Mouse (Mus musculus) ES-E14 (cell line): ENCODE data around the gene Tm9sf2. TPM values are rescaled to one million over a fixed set of nuclear protein-coding genes. Genes with fewer than 3 reads are reported as not detected.

ENCODE experiments used
- DNase-seq: peaks from one replicate; pipeline ENCODE4 v3.0.0-alpha.2; 2013; ENCODE audit warnings: low read depth, low spot score
- H3K27ac ChIP-seq: 2 replicates; pipeline ENCODE4 v1.5.1; 2012; ENCODE audit warnings: low read depth, mild to moderate bottlenecking, low read length, moderate library complexity, mixed read lengths; ENCODE audit not compliant: poor library complexity, insufficient read depth, severe bottlenecking
- H3K36me3 ChIP-seq: 2 replicates; pipeline ENCODE4 v1.6.1; 2012; ENCODE audit warnings: mild to moderate bottlenecking, low read length, moderate library complexity, mixed read lengths; ENCODE audit not compliant: control insufficient read depth, poor library complexity, insufficient read depth, severe bottlenecking
- H3K4me1 ChIP-seq, 2 experiments: fragments of 150-350 bp in 1 of 2; sonication (generic) in 1 of 2; 2 replicates each; pipeline ENCODE4 v1.6.1; 2012; ENCODE audit warnings: low read length in 2 of 2, mild to moderate bottlenecking in 1 of 2, mixed read lengths in 1 of 2; ENCODE audit not compliant: control insufficient read depth in 2 of 2, insufficient read depth in 2 of 2, poor library complexity in 1 of 2
- H3K4me3 ChIP-seq, 2 experiments: fragments of 150-350 bp in 1 of 2; sonication (generic) in 1 of 2; 2 replicates each; pipeline ENCODE4 v1.5.1; 2012; ENCODE audit warnings: low read length in 2 of 2, low read depth in 1 of 2, mild to moderate bottlenecking in 1 of 2, mixed read lengths in 1 of 2; ENCODE audit not compliant: insufficient read depth in 1 of 2, poor library complexity in 1 of 2, severe bottlenecking in 1 of 2
- H3K9ac ChIP-seq: 2 replicates; pipeline ENCODE4 v1.6.1; 2012; ENCODE audit warnings: low read depth, mild to moderate bottlenecking, low read length, mixed read lengths; ENCODE audit not compliant: poor library complexity, insufficient read depth, severe bottlenecking
- H3K9me3 ChIP-seq: fragments of 150-350 bp; sonication (generic); 2 replicates; pipeline ENCODE4 v1.6.1; 2012; ENCODE audit warnings: low read depth, mild to moderate bottlenecking, low read length; ENCODE audit not compliant: control insufficient read depth, insufficient read depth
- CHD2 ChIP-seq: IDR thresholded peaks from 2 replicates; pipeline ENCODE4 v1.6.1; 2014; ENCODE audit warnings: mild to moderate bottlenecking, low read depth, low read length, inconsistent platforms
- HCFC1 ChIP-seq: IDR thresholded peaks from 2 replicates; pipeline ENCODE4 v1.6.1; 2012; ENCODE audit warnings: low read length, inconsistent platforms, borderline replicate concordance; ENCODE audit not compliant: insufficient read depth
- MAFK ChIP-seq: IDR thresholded peaks from 2 replicates; pipeline ENCODE4 v1.6.1; 2014; ENCODE audit warnings: mild to moderate bottlenecking, low read depth, low read length, inconsistent platforms; ENCODE audit not compliant: insufficient read depth
- ZC3H11A ChIP-seq: IDR thresholded peaks from 2 replicates; pipeline ENCODE4 v1.6.1; 2012; ENCODE audit warnings: low read depth, mild to moderate bottlenecking, inconsistent platforms, low read length, borderline replicate concordance
- ZNF384 ChIP-seq: IDR thresholded peaks from 2 replicates; pipeline ENCODE4 v1.6.1; 2012; ENCODE audit warnings: low read depth, low read length, inconsistent platforms
- in situ Hi-C, 2 experiments: fragments of 600-800 bp; cut with MboI; formaldehyde crosslinking; loops; one replicate each; pipeline ENCODE4 v1.15.1; 2025; ENCODE audit warnings: low sequenced_read_pairs in 2 of 2, inconsistent platforms in 1 of 2; ENCODE audit not compliant: unreplicated experiment in 2 of 2
- total RNA-seq: library from RNA; depleted of rRNA; stranded (reverse); fragments of 300-350 nt; gene quantifications from 2 replicates; pipeline ENCODE4 v1.2.3, GENCODE M21; 2012

Gene Tm9sf2
- total RNA-seq, 1 experiment = 84.1 TPM

GRCm38 (mm10) chr14:122182220-122182619 is 75.4 kb downstream of the Tm9sf2 start:
- H3K9me3 ChIP-seq = no peaks in the 10 kb centered on the region
- in situ Hi-C loops = no loop called here
- H3K36me3 ChIP-seq = no peaks in the 10 kb centered on the region
- H3K4me3 ChIP-seq = peak overlapping the region; percentile 8 to 98
- TF ChIP-seq HCFC1 = no peak
- no peak for TF ChIP-seq ZNF384
- no peak for TF ChIP-seq CHD2
- no peak for TF ChIP-seq MAFK
- TF ChIP-seq ZC3H11A = no peak
- DNase-seq = no peak
- H3K9ac ChIP-seq = no peak overlapping the region
- H3K27ac ChIP-seq = no peak overlapping the region
- H3K4me1 ChIP-seq = peaks cover 6 to 8% of the 10 kb centered on the region in 2 experiments; a peak in 3 of 4 replicates

GRCm38 (mm10) chr14:122183974-122184373 is 77.1 kb downstream of the Tm9sf2 start:
- Histone ChIP-seq H3K9me3 (no peaks in the 10 kb centered on the region), H3K36me3 (no peaks in the 10 kb centered on the region), H3K4me3 (no peak overlapping the region), H3K4me1 (peaks cover 6 to 8% of the 10 kb centered on the region in 2 experiments; a peak in 3 of 4 replicates), H3K27ac (no peak overlapping the region), H3K9ac (no peak overlapping the region)
- no peak for DNase-seq
- TF ChIP-seq MAFK (0 out of 2 replicates have a peak, but pooled peaks have one; percentile 28), CHD2 (no peak)
- in situ Hi-C loops = no loop called here

GRCm38 (mm10) chr14:122188250-122188649 is 81.4 kb downstream of the Tm9sf2 start:
- no peak overlapping the region for H3K27ac ChIP-seq
- DNase-seq = no peak
- in situ Hi-C loops = no loop called here
- no peak overlapping the region for H3K9ac ChIP-seq
- H3K36me3 ChIP-seq = no peaks in the 10 kb centered on the region
- peaks cover 0 to 2% of the 10 kb centered on the region in 2 experiments; a peak in 1 of 4 replicates for H3K4me1 ChIP-seq
- H3K4me3 ChIP-seq = no peak overlapping the region
- no peak for TF ChIP-seq HCFC1
- no peak for TF ChIP-seq ZC3H11A
- TF ChIP-seq ZNF384 = no peak
- no peak for TF ChIP-seq MAFK
- TF ChIP-seq CHD2 = no peak
- no peaks in the 10 kb centered on the region for H3K9me3 ChIP-seq

GRCm38 (mm10) chr14:122189901-122190300 is 83.1 kb downstream of the Tm9sf2 start:
- TF ChIP-seq ZC3H11A = no peak
- TF ChIP-seq CHD2 = no peak
- TF ChIP-seq ZNF384 = no peak
- TF ChIP-seq MAFK = no peak
- TF ChIP-seq HCFC1 = no peak
- H3K27ac ChIP-seq = no peak overlapping the region
- in situ Hi-C loops = no loop called here
- H3K9ac ChIP-seq = no peak overlapping the region
- no peak for DNase-seq
- H3K4me3 ChIP-seq = no peak overlapping the region
- no peaks in the 10 kb centered on the region for H3K9me3 ChIP-seq
- H3K4me1 ChIP-seq = peaks cover 0 to 2% of the 10 kb centered on the region in 2 experiments; a peak in 1 of 4 replicates
- H3K36me3 ChIP-seq = no peaks in the 10 kb centered on the region

- Histone ChIP-seq H3K4me1 (peaks cover 0 to 2% of the 10 kb centered on the region in 2 experiments; a peak in 1 of 4 replicates), H3K9ac (no peak overlapping the region), H3K9me3 (no peaks in the 10 kb centered on the region), H3K36me3 (no peaks in the 10 kb centered on the region), H3K27ac (no peak overlapping the region), H3K4me3 (no peak overlapping the region)
- in situ Hi-C loops = no loop called here
- TF ChIP-seq ZC3H11A (no peak), CHD2 (no peak), ZNF384 (no peak), HCFC1 (no peak)
- DNase-seq = no peak
These were observed 83.7 kb downstream of the Tm9sf2 start for GRCm38 (mm10) chr14:122190527-122190926.
